In the genomic region with DNA sequence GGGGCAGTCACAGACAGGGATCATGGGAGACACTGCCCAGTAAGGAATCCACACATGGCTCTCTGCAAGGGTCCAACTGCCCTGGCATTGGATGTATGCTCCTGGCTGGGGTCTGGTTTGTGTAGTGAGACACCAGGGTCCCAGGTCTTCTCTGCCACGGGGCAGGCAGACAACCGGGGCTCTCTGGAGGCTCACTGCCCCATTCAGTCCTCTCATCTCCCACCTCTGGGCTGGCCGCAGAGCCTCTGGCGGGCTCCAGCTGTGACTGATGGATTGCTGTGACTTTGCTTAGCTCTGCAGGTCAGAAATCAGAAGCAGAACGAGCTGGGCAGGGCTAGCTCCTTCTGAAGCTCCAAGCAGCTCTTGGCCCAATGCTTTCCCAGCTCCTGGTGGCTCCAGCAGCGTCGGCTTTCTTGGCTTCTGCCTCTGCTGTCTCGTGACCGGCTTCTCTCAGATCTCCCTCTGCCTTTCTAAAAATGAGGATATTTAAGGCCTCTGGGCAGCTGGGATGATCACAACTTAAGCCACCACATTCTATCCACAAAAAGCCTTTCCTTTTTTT, we compare ENCODE assay signal across 8 mouse cellular contexts. TPM values are rescaled to one million over a fixed set of nuclear protein-coding genes. Genes with fewer than 3 reads are reported as not detected.
DNase-seq lines count a peak whose midpoint lies in the region; ATAC-seq lines count a peak whose summit lies in the region.

No protein-coding gene starts in this region.

- WGBS in neural tube, embryonic 11.5 days = 25% methylated on average over 9 of the region's 9 CpGs

- DNase-seq in cerebellum, postnatal 10 days = peak; percentile 47 to 52
- DNase-seq in cerebellum, adult 9-10 months = no peak
- peak; percentile 33 for DNase-seq in neural tube, embryonic 11.5 days (ENCODE audit: low spot score)
- no peak for DNase-seq in neural tube, embryonic 10.5 days (ENCODE audit: extremely low spot score, low spot score)
- DNase-seq in kidney, postnatal 4 days = peak; percentile 61 to 71
- DNase-seq in thymus, postnatal 36 days = no peak
- no peak for DNase-seq in embryo, embryonic 10.5 days (ENCODE audit: low spot score)

- no peaks in the 10 kb centered on the region for H3K9me3 ChIP-seq in neural tube, embryonic 11.5 days (ENCODE audit: control insufficient read depth, low read length)

- no peaks in the 10 kb centered on the region for H3K27me3 ChIP-seq in neural tube, embryonic 11.5 days (ENCODE audit: control insufficient read depth, insufficient read depth, low read length)

- H3K9ac ChIP-seq in neural tube, embryonic 11.5 days (ENCODE audit: low read length) = no peak overlapping the region

- H3K4me2 ChIP-seq in neural tube, embryonic 11.5 days (ENCODE audit: low read depth) = no peak overlapping the region

- no peak for ATAC-seq in neural tube, embryonic 11.5 days (ENCODE audit: insufficient read depth, low FRiP score, low TSS enrichment)
- ATAC-seq in granulocyte monocyte progenitor cell, adult 5-6 weeks (replicated peaks; ENCODE audit: poor library complexity, severe bottlenecking) = no peak

- no peak overlapping the region for H3K27ac ChIP-seq in neural tube, embryonic 11.5 days (ENCODE audit: low read depth, low read length)

- H3K4me1 ChIP-seq in neural tube, embryonic 11.5 days (ENCODE audit: control insufficient read depth, insufficient read depth, low read length) = peaks cover 12% of the 10 kb centered on the region; the same call in 1 of the 2 replicates

- no peak overlapping the region for H3K4me3 ChIP-seq in neural tube, embryonic 11.5 days (ENCODE audit: low read depth, low read length)

- H3K36me3 ChIP-seq in neural tube, embryonic 11.5 days (ENCODE audit: control insufficient read depth, insufficient read depth, low read length) = no peaks in the 10 kb centered on the region

RNA-seq across cellular contexts. Expression of a gene that starts 36.5 kb away (rescaled TPM):
- 173 and 183 TPM in 2 replicates for polyA plus RNA-seq in neural tube, embryonic 11.5 days (2014; fragmentation: Nextera tagmentation; extraction: Ambion mirVana)
- 139 and 145 TPM in 2 replicates for total RNA-seq in granulocyte monocyte progenitor cell, adult 5-6 weeks (2014; fragmentation: Nextera tagmentation)
- total RNA-seq in granulocyte monocyte progenitor cell, adult 5-6 weeks (2017) = 124 and 141 TPM in 2 replicates

Comparison
In these comparisons a context has a peak if more than half of its experiments do, and no peak if none do; other contexts are left out.
1. DNase-seq: peak in cerebellum, postnatal 10 days (2 of 2), neural tube, embryonic 11.5 days (single experiment) and kidney, postnatal 4 days (2 of 2); none in cerebellum, adult 9-10 months (single experiment), neural tube, embryonic 10.5 days (single experiment), thymus, postnatal 36 days (0 of 2) and embryo, embryonic 10.5 days (single experiment).